Mouse (Mus musculus): Measurements from ENCODE around the gene Hnrnpul1.

The Hnrnpul1 gene

GRCm38 (mm10) chr7:25687811-25688401 lies 66.7 kb downstream of the Hnrnpul1 start:
- DNase-seq, result peak; percentile 60

GRCm38 (mm10) chr7:25686680-25687531 lies 67.7 kb downstream of the Hnrnpul1 start, which contains the start of gene Tgfb1:
TSS of gene Tgfb1 (plus strand) at chr7:25687002.
- peak; percentile 82 for DNase-seq

- no peak for DNase-seq
Measured at GRCm38 (mm10) chr7:25685926-25686470, 68.6 kb downstream of the Hnrnpul1 start.

- no peak for DNase-seq
Measured at GRCm38 (mm10) chr7:25684659-25685058, 69.9 kb downstream of the Hnrnpul1 start.

- no peak for DNase-seq
Measured at GRCm38 (mm10) chr7:25683474-25684180, 70.9 kb downstream of the Hnrnpul1 start.

GRCm38 (mm10) chr7:25681341-25682231 lies 73.0 kb downstream of the Hnrnpul1 start:
- no peak for DNase-seq

- DNase-seq, result peak; percentile 99
Measured at GRCm38 (mm10) chr7:25680514-25681258, 73.9 kb downstream of the Hnrnpul1 start, which contains the start of gene B9d2. TSS of gene B9d2 (plus strand) at chr7:25680780.

- no peak for DNase-seq
Measured at GRCm38 (mm10) chr7:25679971-25680370, 74.6 kb downstream of the Hnrnpul1 start.

GRCm38 (mm10) chr7:25677013-25677412 lies 77.5 kb downstream of the Hnrnpul1 start:
- no peak for DNase-seq

- DNase-seq, result peak; percentile 88
Measured at GRCm38 (mm10) chr7:25676085-25676781, 78.3 kb downstream of the Hnrnpul1 start.

- no peak for DNase-seq
Measured at GRCm38 (mm10) chr7:25675405-25675804, 79.2 kb downstream of the Hnrnpul1 start.

- no peak for DNase-seq
Measured at GRCm38 (mm10) chr7:25674719-25675300, 79.7 kb downstream of the Hnrnpul1 start, which contains the start of gene Tmem91. TSS of gene Tmem91 (minus strand) at chr7:25675166.

- DNase-seq, result no peak
Measured at GRCm38 (mm10) chr7:25674297-25674696, 80.3 kb downstream of the Hnrnpul1 start.

GRCm38 (mm10) chr7:25672442-25672841 lies 82.1 kb downstream of the Hnrnpul1 start:
- DNase-seq, result no peak

GRCm38 (mm10) chr7:25671686-25672085 lies 82.9 kb downstream of the Hnrnpul1 start:
- DNase-seq, result no peak

Measured in kidney, adult 18-20 months (tissue).